Mouse (Mus musculus) lung, postnatal 0 days (tissue): ENCODE measurements around the gene Clec2i. TPM values are rescaled to one million over a fixed set of nuclear protein-coding genes. Genes with fewer than 3 reads are reported as not detected.

Source experiments
- ATAC-seq: fragments of 200-750 bp; cut with Nextera tagmentation; 2 replicates; pipeline ENCODE4 v1.8.0; 2017; ENCODE audit warnings: moderate library complexity
- DNase-seq: peaks from one replicate; pipeline ENCODE4 v3.0.0-alpha.2; 2016; ENCODE audit warnings: low spot score
- H3K27ac ChIP-seq: fragments of 300-500 bp; sonication (generic); 2 replicates; pipeline ENCODE4 v1.5.1; 2014; ENCODE audit warnings: antibody characterized with exemption, mild to moderate bottlenecking, low read length, mixed read lengths
- H3K27me3 ChIP-seq: fragments of 300-500 bp; sonication (generic); replicated peaks from 2 replicates; pipeline ENCODE4 v1.6.1; 2014; ENCODE audit warnings: low read length, mixed read lengths; ENCODE audit not compliant: insufficient read depth
- H3K36me3 ChIP-seq: fragments of 300-500 bp; sonication (generic); 2 replicates; pipeline ENCODE4 v1.6.1; 2014; ENCODE audit warnings: low read length, mixed read lengths; ENCODE audit not compliant: insufficient read depth
- H3K4me1 ChIP-seq: fragments of 300-500 bp; sonication (generic); 2 replicates; pipeline ENCODE4 v1.6.1; 2014; ENCODE audit warnings: antibody characterized with exemption, low read depth, low read length, mixed read lengths; ENCODE audit not compliant: insufficient read depth
- H3K4me2 ChIP-seq: fragments of 300-500 bp; sonication (generic); replicated peaks from 2 replicates; pipeline ENCODE4 v1.6.1; 2014; ENCODE audit warnings: low read depth, mild to moderate bottlenecking, low read length, moderate library complexity, mixed read lengths
- H3K4me3 ChIP-seq: fragments of 300-500 bp; sonication (generic); 2 replicates; pipeline ENCODE4 v1.5.1; 2014; ENCODE audit warnings: low read depth, low read length
- H3K9ac ChIP-seq: fragments of 300-500 bp; sonication (generic); replicated peaks from 2 replicates; pipeline ENCODE4 v1.6.1; 2014; ENCODE audit warnings: low read depth, mild to moderate bottlenecking
- H3K9me3 ChIP-seq: fragments of 300-500 bp; sonication (generic); 2 replicates; pipeline ENCODE4 v1.6.1; 2016; ENCODE audit warnings: low read length, mixed read lengths
- CTCF ChIP-seq: IDR thresholded peaks from 2 replicates; pipeline ENCODE4 v1.5.1; 2016; ENCODE audit warnings: antibody characterized with exemption, mild to moderate bottlenecking
- EP300 ChIP-seq: IDR thresholded peaks from 2 replicates; pipeline ENCODE4 v1.6.1; 2016; ENCODE audit warnings: antibody characterized with exemption, mild to moderate bottlenecking, control low read depth
- WGBS: fragments of 180-500 bp; shearing (Covaris S2); extraction: QIAGEN DNeasy Blood & Tissue Kit; methylation state at CpG from one replicate; pipeline ENCODE4 v1.1.7; 2014; 5-methylcytosine and 5-hydroxymethylcytosine counted together
- polyA plus RNA-seq: library from polyadenylated mRNA; unstranded; fragments of >200 nt; fragmentation: Nextera tagmentation; extraction: Ambion mirVana; gene quantifications from 2 replicates; pipeline ENCODE4 v1.2.1, GENCODE M21; 2015

Clec2i gene
- polyA plus RNA-seq, 1 experiment from 2014 or later: 0.14 TPM

DNA sequence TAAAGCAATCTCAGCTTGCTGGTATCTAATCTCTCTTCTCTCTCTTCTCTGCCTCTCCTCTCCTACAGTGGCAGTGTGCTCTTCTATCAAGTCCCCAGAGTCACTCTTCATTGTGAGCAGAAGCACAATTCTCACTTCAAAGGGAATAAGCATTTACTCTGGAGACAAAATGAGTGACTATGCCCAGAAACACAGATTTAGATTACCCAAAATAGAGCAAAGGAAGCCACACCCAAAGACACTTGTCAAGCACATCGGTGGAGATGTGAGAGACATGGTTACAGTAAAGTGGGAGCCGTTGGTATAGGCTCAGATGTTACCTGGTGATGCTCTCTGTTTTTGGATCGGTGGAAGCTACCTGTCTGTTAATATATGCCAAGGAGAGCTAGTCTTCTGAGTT, 34.6 kb upstream of the Clec2i start:
- Histone ChIP-seq H3K4me3 (no peak overlapping the region), H3K4me2 (no peak overlapping the region), H3K9ac (no peak overlapping the region), H3K36me3 (no peaks in the 10 kb centered on the region), H3K27me3 (no peaks in the 10 kb centered on the region), H3K4me1 (peaks cover 9% of the 10 kb centered on the region; the same call in 1 of the 2 replicates), H3K9me3 (no peaks in the 10 kb centered on the region), H3K27ac (no peak overlapping the region)
- ATAC-seq: no peak
- WGBS: 60% methylated on average over 3 of the region's 3 CpGs
- TF ChIP-seq CTCF (no peak), EP300 (no peak)
- DNase-seq: no peak

- Histone ChIP-seq H3K4me3 (no peak overlapping the region), H3K4me1 (peaks cover 9% of the 10 kb centered on the region; the same call in 1 of the 2 replicates), H3K27me3 (no peaks in the 10 kb centered on the region), H3K9me3 (no peaks in the 10 kb centered on the region), H3K4me2 (no peak overlapping the region), H3K36me3 (no peaks in the 10 kb centered on the region), H3K9ac (no peak overlapping the region), H3K27ac (no peak overlapping the region)
- TF ChIP-seq CTCF: peak; percentile 85
- no peak for TF ChIP-seq EP300
- DNase-seq (peak; percentile 74), ATAC-seq (no peak)
- 48% methylated on average over 12 of the region's 12 CpGs for WGBS
Measured at GRCm38 (mm10) chr6:128854024-128854820, 33.2 kb upstream of the Clec2i start.

DNA sequence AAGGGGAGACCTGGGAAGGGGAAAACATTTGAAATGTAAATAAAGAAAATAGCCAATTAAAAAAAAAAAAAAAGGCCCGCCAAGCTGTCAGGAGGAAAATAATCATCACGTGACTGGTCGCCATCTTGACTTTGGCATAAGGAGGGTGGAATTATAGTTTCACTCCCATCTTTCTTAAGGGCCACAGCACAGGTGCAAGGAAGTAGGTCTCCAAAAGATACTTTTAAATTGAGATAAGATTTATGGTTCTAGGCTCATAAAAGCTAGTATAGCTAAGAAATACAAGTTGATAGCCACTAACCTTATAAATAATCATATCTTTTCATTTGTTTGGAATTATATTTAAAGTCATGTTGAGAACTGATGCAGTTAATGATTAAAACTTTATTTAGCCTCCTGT, 32.5 kb upstream of the Clec2i start:
- no peak for TF ChIP-seq EP300
- H3K27ac ChIP-seq: no peak overlapping the region
- DNase-seq: peak; percentile 2

GRCm38 (mm10) chr6:128855477-128855876, 31.9 kb upstream of the Clec2i start:
- Histone ChIP-seq H3K9me3 (no peaks in the 10 kb centered on the region), H3K27me3 (no peaks in the 10 kb centered on the region), H3K4me1 (peaks cover 9% of the 10 kb centered on the region; the same call in 1 of the 2 replicates), H3K4me2 (no peak overlapping the region), H3K27ac (peak overlapping the region; percentile 43), H3K4me3 (no peak overlapping the region), H3K9ac (no peak overlapping the region), H3K36me3 (no peaks in the 10 kb centered on the region)
- DNase-seq (no peak), ATAC-seq (no peak)
- 35% methylated on average over 1 of the region's 1 CpGs for WGBS
- TF ChIP-seq EP300 (no peak), CTCF (no peak)

More for the DNA sequence above, 32.5 kb upstream of the Clec2i start:
- no peaks in the 10 kb centered on the region for H3K36me3 ChIP-seq
- WGBS: 90% methylated on average over 3 of the region's 3 CpGs
- no peak overlapping the region for H3K4me3 ChIP-seq
- H3K4me2 ChIP-seq: no peak overlapping the region
- no peaks in the 10 kb centered on the region for H3K9me3 ChIP-seq
- no peak overlapping the region for H3K9ac ChIP-seq
- ATAC-seq: no peak
- H3K27me3 ChIP-seq: no peaks in the 10 kb centered on the region
- H3K4me1 ChIP-seq: peaks cover 9% of the 10 kb centered on the region; the same call in 1 of the 2 replicates

DNA sequence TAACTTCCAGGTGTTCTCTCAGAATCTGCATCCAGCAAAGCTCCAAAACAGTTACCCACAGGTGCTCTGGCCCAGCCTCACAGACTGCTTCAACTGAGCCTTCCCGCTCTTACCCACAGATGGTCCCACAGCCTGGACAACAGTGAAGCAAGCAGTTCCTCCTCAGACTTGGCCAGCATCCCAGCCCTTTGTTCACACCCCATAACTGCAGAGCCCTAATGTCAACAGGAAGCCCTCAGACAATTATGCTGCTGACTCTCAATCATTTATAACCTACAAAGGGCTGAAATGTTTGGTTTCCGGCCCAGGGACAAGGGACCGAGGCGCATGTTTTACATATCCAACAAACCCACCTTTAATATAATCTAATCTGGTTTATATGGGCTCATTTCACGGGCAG, 31.1 kb upstream of the Clec2i start:
- TF ChIP-seq CTCF: peak; percentile 38; the same call in 1 of the 2 replicates
- TF ChIP-seq EP300: peak; percentile 96
- no peak overlapping the region for H3K4me3 ChIP-seq
- H3K9ac ChIP-seq: no peak overlapping the region
- WGBS: 23% methylated on average over 5 of the region's 5 CpGs
- H3K9me3 ChIP-seq: no peaks in the 10 kb centered on the region
- H3K27ac ChIP-seq: peak overlapping the region; percentile 43
- no peaks in the 10 kb centered on the region for H3K36me3 ChIP-seq
- H3K27me3 ChIP-seq: no peaks in the 10 kb centered on the region
- peaks cover 9% of the 10 kb centered on the region; the same call in 1 of the 2 replicates for H3K4me1 ChIP-seq
- peak; percentile 96 for ATAC-seq
- peak; percentile 95 for DNase-seq
- no peak overlapping the region for H3K4me2 ChIP-seq

- Histone ChIP-seq H3K9ac (no peak overlapping the region), H3K27ac (no peak overlapping the region), H3K36me3 (no peaks in the 10 kb centered on the region), H3K4me2 (no peak overlapping the region), H3K9me3 (no peaks in the 10 kb centered on the region), H3K4me1 (peaks cover 9% of the 10 kb centered on the region; the same call in 1 of the 2 replicates), H3K27me3 (no peaks in the 10 kb centered on the region), H3K4me3 (no peak overlapping the region)
- TF ChIP-seq EP300 (no peak), CTCF (no peak)
- WGBS: 81% methylated on average over 2 of the region's 2 CpGs
- DNase-seq (no peak), ATAC-seq (no peak)
Measured at GRCm38 (mm10) chr6:128857976-128858375, 29.4 kb upstream of the Clec2i start.
